Mouse (Mus musculus) G1E (cell line): ENCODE data around the gene Focad. TPM values are rescaled to one million over a fixed set of nuclear protein-coding genes. Genes with fewer than 3 reads are reported as not detected.

Source experiments
- ATAC-seq: 2 replicates; pipeline ENCODE4 v1.8.0; 2016; ENCODE audit warnings: mild to moderate bottlenecking; ENCODE audit not compliant: insufficient number of reproducible peaks, poor library complexity, low FRiP score, severe bottlenecking; ENCODE audit errors: extremely low read depth
- DNase-seq: peaks from one replicate; pipeline ENCODE4 v3.0.0; 2012; ENCODE audit warnings: low spot score
- H3K27me3 ChIP-seq: 2 replicates; pipeline ENCODE4 v1.6.1; 2012; ENCODE audit warnings: mild to moderate bottlenecking, low read length, inconsistent platforms; ENCODE audit not compliant: insufficient read depth
- H3K36me3 ChIP-seq: replicated peaks from 2 replicates; pipeline ENCODE3; 2012; ENCODE audit warnings: mild to moderate bottlenecking, inconsistent platforms
- H3K4me1 ChIP-seq: 2 replicates; pipeline ENCODE4 v1.6.1; 2012; ENCODE audit warnings: low read depth, low read length, inconsistent platforms, mixed read lengths; ENCODE audit not compliant: insufficient read depth
- H3K4me3 ChIP-seq: 2 replicates; pipeline ENCODE4 v1.5.1; 2012; ENCODE audit warnings: low read depth, mild to moderate bottlenecking, inconsistent platforms, low read length, moderate library complexity, mixed read lengths
- H3K9me3 ChIP-seq: replicated peaks from 2 replicates; pipeline ENCODE4 v1.6.1; 2012; ENCODE audit warnings: inconsistent platforms
- CTCF ChIP-seq: IDR thresholded peaks from 2 replicates; pipeline ENCODE4 v1.5.1; 2012; ENCODE audit warnings: low read depth, low read length, inconsistent platforms, mixed read lengths
- GATA1 ChIP-seq: IDR thresholded peaks from 2 replicates; pipeline ENCODE4 v1.6.1; 2012; ENCODE audit warnings: borderline replicate concordance, low read length, inconsistent platforms, mixed read lengths
- GATA2 ChIP-seq: IDR thresholded peaks from 2 replicates; pipeline ENCODE4 v1.6.1; 2012; ENCODE audit warnings: low read depth, low read length, inconsistent platforms, borderline replicate concordance
- POLR2AphosphoS5 ChIP-seq: IDR thresholded peaks from 2 replicates; pipeline ENCODE4 v1.6.1; 2012; ENCODE audit warnings: low read depth, low read length, inconsistent platforms; ENCODE audit not compliant: insufficient replicate concordance
- TAL1 ChIP-seq: conservative IDR thresholded peaks from 2 replicates; pipeline ENCODE4 v1.6.1; 2012; ENCODE audit warnings: low read depth, low read length, inconsistent platforms, mixed read lengths
- polyA plus RNA-seq: library from polyadenylated mRNA; stranded (reverse); fragments of >175 nt; gene quantifications from 2 replicates; pipeline ENCODE4 v1.2.3, GENCODE M21; 2012
- total RNA-seq, 2 experiments: library from RNA; stranded (forward) in 1 of 2; stranded (reverse) in 1 of 2; fragments of 200-1000 nt in 1 of 2; fragments of >200 nt in 1 of 2; fragmentation: Nextera tagmentation in 1 of 2; gene quantifications; 2 replicates each; pipeline ENCODE4 v1.2.3; 2014 to 2017

Gene Focad
- total and polyA plus RNA-seq, 3 experiments, result 5.2 to 31.6 (median 21.6) TPM

DNA sequence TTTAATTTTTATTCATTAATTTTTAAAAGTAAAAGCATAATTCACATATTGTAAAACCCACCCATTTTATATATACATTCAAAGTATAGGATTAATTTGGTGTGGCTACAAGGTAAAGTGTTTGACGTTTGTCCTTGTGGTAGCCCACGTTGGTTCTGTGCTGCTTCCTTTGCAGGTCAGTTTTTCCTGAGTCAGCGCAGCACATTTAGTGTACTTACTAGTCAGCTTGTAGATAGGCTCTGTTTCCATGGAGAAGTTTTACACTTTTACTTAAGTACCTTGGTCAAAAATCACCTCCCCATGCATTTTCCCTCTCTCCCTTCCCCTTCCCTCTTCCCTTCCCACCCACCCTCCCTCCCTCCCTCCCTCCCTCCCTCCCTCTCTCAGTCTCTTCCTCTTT, 220.5 kb downstream of the Focad start:
- no peak for ATAC-seq
- no peaks in the 10 kb centered on the region for H3K9me3 ChIP-seq

DNA sequence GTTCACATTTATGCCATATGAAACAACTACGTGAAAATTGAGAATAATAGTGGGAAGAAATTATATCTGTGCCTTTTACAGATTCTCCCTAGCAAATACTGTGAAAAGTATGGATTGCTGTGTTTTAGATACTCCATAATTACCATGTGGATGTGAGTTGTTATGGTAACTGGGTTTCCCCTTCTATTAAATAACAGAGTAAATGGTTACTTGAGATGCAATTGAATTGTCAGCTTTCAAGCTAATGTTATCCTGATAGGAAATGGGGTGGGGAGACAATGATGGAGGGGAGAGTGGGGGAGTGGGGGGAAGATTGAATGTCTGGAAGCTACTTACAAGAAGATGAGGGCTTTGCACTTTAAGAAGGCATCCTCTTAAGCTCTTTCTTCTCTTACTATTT, 225.6 kb downstream of the Focad start:
- no peaks in the 10 kb centered on the region for H3K9me3 ChIP-seq
- ATAC-seq (no peak), DNase-seq (no peak)
- no peaks in the 10 kb centered on the region for H3K27me3 ChIP-seq
- no peaks in the 10 kb centered on the region for H3K4me1 ChIP-seq
- no peak overlapping the region for H3K4me3 ChIP-seq
- TF ChIP-seq GATA2 (no peak), GATA1 (no peak), POLR2AphosphoS5 (no peak), TAL1 (no peak), CTCF (no peak)
- peaks cover 10% of the 10 kb centered on the region for H3K36me3 ChIP-seq

More for the DNA sequence above, 220.5 kb downstream of the Focad start:
- H3K4me1 ChIP-seq, result no peaks in the 10 kb centered on the region
- H3K27me3 ChIP-seq, result no peaks in the 10 kb centered on the region
- no peak for TF ChIP-seq TAL1
- no peak for TF ChIP-seq POLR2AphosphoS5
- TF ChIP-seq GATA2, result no peak
- no peak for TF ChIP-seq GATA1
- TF ChIP-seq CTCF, result no peak
- DNase-seq, result no peak
- no peak overlapping the region for H3K4me3 ChIP-seq
- peaks cover 14% of the 10 kb centered on the region for H3K36me3 ChIP-seq

DNA sequence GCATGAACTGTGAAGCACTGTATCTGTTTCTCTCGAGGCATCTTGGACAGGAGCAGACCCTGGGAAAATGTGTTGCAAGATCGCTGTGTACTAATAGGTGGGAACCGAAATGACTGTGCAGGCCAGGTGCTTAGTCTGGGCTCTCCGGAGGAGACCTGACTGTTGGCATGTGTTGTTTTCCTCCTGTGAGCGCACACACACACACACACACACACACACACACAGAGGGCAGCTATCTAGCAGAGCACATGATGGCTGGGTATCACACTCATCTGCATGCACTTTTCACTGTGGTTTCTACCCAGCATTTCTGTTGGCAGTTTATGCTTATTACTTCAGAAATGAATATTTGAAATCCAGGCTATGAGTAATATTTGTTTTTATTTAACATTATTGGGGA, 231.0 kb downstream of the Focad start:
- Histone ChIP-seq H3K4me1 (no peaks in the 10 kb centered on the region), H3K36me3 (peaks cover 30% of the 10 kb centered on the region), H3K27me3 (no peaks in the 10 kb centered on the region), H3K4me3 (no peak overlapping the region), H3K9me3 (no peaks in the 10 kb centered on the region)
- no peak for DNase-seq
- ATAC-seq, result no peak
- TF ChIP-seq CTCF (no peak), GATA2 (no peak), GATA1 (no peak), POLR2AphosphoS5 (no peak)

DNA sequence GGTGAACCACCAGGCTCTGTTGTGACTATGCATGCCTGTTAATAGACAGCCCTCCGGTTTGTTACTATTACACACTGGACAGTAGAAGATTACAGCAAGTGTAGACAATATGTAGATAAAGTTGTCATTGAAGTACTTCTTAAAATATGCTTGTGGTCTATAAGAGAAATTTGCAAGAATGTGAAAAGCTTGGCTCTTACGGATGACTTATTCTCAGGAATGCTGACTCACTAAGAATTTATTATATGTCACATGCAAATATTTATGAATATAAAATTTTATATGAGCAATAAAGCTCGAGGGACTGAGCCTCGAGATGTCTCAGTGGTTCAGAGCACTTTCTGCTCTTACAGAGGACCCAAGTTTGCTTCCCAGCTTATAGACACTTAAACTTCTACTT, 240.1 kb downstream of the Focad start:
- Histone ChIP-seq H3K9me3 (no peaks in the 10 kb centered on the region), H3K27me3 (no peaks in the 10 kb centered on the region)
- TF ChIP-seq POLR2AphosphoS5 (no peak), CTCF (no peak)

DNA sequence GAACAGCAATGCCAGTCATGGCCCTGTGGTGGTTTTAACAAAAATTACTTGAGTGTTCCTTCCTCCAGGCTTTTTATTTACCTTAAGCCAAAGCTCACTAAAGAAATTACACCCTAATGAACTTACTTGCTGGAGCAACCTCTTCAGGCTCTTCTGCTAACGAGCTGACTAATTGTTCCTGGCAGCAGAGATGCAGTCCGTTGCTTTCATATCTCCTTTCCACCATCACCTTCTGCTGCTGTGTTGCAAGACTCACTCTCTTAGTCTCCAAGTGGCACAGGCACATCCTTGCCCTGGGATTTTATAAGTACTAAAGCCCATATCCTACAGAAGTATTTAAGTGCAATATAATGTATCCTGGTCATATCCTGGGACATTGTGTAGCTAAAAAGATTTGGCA, 242.3 kb downstream of the Focad start:
- Histone ChIP-seq H3K27me3 (no peaks in the 10 kb centered on the region), H3K9me3 (no peaks in the 10 kb centered on the region), H3K36me3 (peaks cover 28% of the 10 kb centered on the region), H3K4me3 (no peak overlapping the region), H3K4me1 (no peaks in the 10 kb centered on the region)
- TF ChIP-seq GATA2 (no peak), TAL1 (no peak), POLR2AphosphoS5 (no peak), GATA1 (no peak), CTCF (no peak)
- DNase-seq (no peak), ATAC-seq (no peak)

More for the DNA sequence above, 240.1 kb downstream of the Focad start:
- peaks cover 31% of the 10 kb centered on the region for H3K36me3 ChIP-seq
- H3K4me1 ChIP-seq, result no peaks in the 10 kb centered on the region
- DNase-seq (no peak), ATAC-seq (no peak)
- H3K4me3 ChIP-seq, result no peak overlapping the region

DNA sequence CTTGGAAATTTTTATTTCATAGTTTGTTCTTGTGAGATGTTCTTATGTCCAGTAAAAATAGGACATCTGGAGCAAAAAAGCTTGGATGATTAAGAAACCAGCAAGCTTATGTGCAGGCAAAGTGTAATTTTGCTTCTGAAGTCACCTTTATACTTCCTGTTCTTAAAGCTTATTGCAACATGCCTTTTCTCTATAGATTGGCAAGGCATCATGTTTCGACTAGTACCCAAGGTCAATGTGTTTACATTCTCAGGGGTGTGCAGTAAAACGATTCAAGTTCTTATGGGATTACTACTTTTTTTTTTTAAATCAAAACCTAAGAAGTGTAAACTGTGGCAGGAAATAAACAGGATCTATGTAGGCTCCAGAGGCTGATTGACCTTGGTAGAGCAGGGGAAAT, 242.9 kb downstream of the Focad start:
- no peak overlapping the region for H3K4me3 ChIP-seq
- no peak for ATAC-seq
- TF ChIP-seq TAL1, result no peak
- TF ChIP-seq CTCF, result no peak
- TF ChIP-seq GATA2, result no peak
- TF ChIP-seq POLR2AphosphoS5, result no peak
- no peak for TF ChIP-seq GATA1
- H3K27me3 ChIP-seq, result no peaks in the 10 kb centered on the region
- H3K36me3 ChIP-seq, result peaks cover 26% of the 10 kb centered on the region
- H3K4me1 ChIP-seq, result no peaks in the 10 kb centered on the region
- DNase-seq, result no peak
- H3K9me3 ChIP-seq, result no peaks in the 10 kb centered on the region

DNA sequence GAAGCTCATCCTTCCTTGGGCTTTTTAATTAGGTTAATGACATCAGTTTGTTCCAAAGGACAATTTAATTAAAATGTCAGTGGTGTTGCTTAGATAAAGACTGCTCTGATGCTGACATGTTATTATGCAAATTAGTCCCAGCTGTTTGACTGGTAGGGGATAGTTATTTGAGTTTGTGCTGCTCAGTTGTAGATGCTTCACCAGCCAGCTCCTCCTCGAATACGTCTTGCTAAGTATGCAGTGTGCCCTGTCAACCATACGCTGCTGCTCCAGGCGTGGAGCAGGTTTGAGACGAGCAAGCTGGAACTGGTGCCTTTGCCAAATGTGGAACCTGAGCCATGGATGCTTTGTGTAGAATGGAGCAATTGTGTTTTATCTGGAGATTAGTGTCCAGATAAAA, 243.7 kb downstream of the Focad start:
- Histone ChIP-seq H3K4me1 (no peaks in the 10 kb centered on the region), H3K9me3 (no peaks in the 10 kb centered on the region), H3K36me3 (peaks cover 26% of the 10 kb centered on the region), H3K4me3 (no peak overlapping the region), H3K27me3 (no peaks in the 10 kb centered on the region)
- no peak for ATAC-seq
- no peak for DNase-seq
- TF ChIP-seq POLR2AphosphoS5, result no peak
- TF ChIP-seq CTCF, result no peak
- TF ChIP-seq TAL1, result no peak
- TF ChIP-seq GATA1, result no peak
- TF ChIP-seq GATA2, result no peak
